Mouse (Mus musculus): Measurements from ENCODE around the gene Tnnc1.

Gene Tnnc1

DNA sequence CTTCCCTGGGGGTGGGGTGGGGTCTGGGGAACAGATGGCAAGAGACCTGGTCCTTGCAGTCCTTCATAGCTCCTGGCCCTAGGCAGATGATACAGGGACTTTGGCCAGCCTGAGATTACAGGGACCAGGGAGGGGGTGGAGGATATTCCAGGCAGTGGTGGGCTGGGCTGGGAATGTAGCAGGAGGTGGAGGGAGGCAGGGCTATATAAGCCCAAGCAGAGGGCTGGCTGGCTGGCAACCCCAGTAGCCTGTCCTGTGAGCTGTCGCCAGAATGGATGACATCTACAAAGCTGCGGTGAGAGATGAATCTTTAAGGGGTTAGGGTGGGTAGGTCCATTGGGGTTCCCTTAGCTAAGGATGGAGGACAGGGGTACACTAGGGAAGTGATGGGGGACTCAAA, at the start of gene Tnnc1:
TSS of gene Tnnc1 (plus strand) at position 229 of the 400 bp plus-strand sequence.
- DNase-seq = no peak

DNA sequence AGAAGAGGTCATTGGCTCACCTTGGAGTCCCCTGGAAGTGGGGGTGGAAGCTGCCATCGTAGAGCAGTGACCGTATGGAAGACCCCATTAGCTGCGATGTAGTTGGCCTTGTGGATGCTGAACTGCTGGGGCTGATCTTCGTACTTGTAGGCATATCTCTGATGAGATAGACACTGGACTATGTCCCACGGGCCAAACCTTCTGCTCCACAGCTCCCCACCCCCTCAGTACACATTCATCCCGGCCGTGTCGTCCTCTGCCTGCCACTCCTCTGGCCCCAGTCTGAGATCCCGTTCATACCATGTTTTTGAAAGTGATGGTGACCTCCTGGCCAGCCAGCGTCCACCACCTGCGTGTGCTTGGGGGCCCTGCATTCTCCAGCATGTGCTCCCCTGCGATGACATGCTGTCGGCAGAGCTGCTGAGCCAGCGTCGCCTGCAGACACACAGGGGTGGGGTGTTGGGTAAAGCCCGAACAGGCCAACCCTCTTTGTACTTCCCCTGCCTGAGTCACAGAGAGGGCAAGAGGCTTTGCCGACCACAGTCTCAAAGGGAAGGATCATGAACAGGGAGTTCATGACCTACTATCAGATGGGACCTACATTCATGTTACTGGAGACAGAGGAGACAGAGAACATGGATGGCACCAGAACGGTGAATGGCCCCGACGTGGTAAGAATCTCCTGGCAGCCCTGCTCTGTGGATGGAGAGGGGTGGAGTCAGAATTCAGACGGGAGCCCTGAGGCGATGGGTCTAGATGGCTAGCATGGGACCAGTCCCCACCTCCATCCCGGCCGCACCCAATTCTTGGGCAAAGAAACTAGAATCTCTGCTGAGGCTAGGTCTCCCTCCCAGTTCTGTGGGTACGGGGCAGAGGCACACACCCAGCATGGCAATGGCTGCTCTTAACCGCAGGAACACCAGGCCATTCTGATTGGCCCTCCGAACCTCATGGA, 47.6 kb upstream of the Tnnc1 start:
- no peak for DNase-seq

- no peak for DNase-seq
Observed at GRCm38 (mm10) chr14:31161191-31161590, 46.9 kb upstream of the Tnnc1 start.

DNA sequence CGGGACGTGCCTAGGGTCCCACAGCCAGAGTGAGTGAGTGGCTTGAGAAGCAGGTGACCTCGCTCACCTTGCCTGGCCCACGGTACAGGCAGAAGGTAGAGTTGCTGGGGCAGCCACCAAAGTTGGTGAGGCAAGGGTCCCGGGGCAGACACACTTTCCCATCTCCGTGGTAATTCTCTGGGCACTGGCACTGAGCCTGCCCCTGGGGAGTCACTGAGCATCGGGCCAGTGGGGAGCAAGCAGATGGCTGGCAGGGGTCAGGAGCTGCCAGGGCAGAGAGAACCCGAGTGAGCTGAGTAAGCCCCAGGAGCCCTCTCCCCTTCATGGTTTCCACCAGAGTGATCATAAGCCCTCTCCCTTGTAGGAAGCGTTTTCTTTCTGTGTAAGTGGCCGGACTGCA, 46.5 kb upstream of the Tnnc1 start:
- DNase-seq = no peak

GRCm38 (mm10) chr14:31164067-31164466, 44.0 kb upstream of the Tnnc1 start:
- DNase-seq = no peak

GRCm38 (mm10) chr14:31165010-31165409, 43.1 kb upstream of the Tnnc1 start:
- no peak for DNase-seq

- DNase-seq = no peak
Observed at GRCm38 (mm10) chr14:31165458-31165857, 42.7 kb upstream of the Tnnc1 start.

GRCm38 (mm10) chr14:31165991-31166630, 42.0 kb upstream of the Tnnc1 start:
- DNase-seq = peak; percentile 45 to 59

DNA sequence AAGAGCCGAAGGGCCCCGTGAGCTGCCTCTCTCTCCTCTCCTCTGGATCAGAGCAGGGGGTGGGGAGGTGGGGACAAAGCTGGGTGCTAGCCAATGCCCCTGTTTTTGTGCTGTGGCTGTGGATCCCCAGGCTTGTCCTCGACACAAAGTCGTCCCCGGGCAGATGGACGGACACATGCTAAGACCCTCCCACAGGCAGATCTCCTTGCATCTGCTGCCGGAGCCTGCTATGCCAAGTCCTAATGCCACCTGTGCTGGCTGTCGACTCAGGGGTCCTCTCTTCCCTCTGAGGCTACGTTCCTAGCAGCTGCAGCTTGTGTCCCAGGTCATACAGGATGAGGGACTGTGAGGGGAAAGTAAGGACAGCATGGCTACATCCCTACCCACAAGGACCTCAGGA, 41.3 kb upstream of the Tnnc1 start:
- DNase-seq = no peak

- DNase-seq = peak; percentile 61 to 72
Observed at GRCm38 (mm10) chr14:31168425-31168824, 39.7 kb upstream of the Tnnc1 start, which contains the start of gene Stab1. Gene Stab1 (minus strand): TSS chr14:31168641.

DNA sequence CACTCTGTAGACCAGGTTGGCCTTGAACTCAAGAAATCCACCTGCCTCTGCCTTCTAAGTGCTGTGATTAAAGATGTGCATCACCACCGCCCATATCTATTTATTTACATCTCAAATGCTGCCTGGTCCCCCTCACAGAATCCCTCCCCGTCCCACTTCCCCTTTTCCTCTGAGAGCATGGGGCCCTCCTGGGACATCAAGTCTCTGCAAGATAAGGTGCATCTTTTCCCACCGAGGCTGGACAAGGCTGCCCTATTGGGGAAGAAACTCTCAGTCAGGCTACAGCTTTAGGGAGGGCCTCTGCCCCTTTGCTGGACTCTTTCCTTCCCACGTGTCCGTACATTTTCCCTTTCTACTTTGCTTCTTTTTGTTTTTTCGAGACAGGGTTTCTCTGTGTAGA, 38.6 kb upstream of the Tnnc1 start:
- DNase-seq = no peak

DNA sequence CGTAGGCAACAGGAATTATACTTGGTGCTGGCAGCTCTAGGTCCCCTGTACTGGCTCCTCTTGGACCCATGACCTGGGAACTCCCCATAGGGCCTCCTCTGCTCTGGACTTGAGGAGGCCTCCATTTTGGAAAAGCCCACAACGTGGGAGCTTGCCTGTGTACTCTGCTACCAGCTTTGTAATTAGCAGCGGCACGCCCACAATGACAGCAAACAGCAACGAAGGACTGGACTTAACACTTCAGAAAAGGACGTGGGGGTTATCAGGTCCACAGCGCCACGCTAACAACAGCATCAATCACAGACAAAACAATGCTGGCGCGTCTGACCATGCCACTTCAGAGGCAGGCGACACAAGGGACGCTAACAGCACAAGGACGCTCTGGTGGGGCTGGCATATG, 37.1 kb upstream of the Tnnc1 start:
- DNase-seq = no peak

DNA sequence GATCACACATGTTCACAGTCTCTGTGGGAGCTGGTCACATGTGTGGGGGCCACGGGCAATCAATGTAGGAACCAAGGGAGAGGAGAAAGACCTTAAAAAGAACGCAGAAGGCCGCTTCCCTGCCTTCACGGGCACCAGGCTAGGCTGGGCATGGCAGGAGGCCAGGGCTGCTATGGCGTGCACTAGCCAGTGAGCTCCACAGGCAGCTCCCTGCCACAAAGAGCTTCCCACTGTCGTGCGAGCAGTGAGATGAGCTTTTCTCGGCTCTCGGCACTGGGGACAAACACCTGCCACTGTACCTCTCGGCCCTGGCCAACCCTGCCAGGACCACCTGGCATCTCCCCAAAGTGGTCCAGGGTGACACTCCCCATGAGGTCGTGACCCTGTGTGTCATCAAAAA, 36.7 kb upstream of the Tnnc1 start:
- DNase-seq = no peak

DNA sequence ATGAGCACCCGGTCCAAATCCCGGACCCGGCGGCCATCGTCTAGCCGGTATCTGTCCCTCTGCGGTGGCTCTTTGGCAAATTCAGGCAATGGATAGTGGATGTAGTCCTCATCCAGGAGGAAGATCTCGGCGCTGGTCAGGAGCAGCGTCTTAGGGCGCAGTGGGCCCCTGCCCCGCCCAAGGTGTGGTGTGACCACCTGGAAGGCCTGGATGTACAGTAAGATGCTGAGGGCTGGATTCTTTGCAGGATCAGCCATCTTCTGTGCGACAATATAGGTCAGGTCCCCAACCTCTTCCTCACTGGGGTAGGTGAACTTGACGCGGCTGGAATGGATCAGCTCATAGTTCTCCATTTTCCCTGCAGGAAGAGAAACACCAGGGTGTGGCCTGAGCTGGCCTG, 36.3 kb upstream of the Tnnc1 start:
- no peak for DNase-seq

DNA sequence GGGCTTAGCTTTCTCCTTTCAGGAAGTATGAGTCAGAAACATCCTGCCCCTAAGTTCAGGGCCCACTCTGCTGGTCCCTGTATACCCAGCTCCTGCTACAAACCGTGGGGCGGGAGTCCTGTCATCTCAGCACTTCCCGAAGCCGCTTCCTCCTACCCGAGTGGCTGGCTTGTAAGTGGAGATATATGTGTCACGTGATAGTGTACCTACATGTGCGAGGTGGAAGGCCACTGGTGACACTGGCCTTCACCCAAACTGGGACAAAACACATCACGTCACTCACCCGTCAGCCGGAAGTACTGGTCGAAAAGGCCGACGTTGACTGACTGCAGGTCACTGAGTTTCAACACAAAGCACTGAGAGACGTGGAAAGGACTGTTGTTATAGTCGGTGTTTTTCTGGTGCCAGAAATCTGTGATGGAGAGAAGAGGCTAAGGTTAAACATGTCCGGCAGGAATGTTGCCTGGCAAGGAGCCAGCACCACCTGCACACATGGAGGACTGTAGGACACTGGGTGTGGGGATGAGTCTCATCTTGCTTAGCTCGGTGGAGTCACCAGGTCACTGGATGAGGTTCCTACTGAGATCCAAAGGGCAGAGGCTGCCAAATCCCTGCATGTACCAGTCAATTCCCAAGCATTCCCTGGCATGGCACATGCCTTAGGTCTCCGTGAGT, 35.2 kb upstream of the Tnnc1 start:
- no peak for DNase-seq

- DNase-seq = no peak
Observed at GRCm38 (mm10) chr14:31173537-31173936, 34.6 kb upstream of the Tnnc1 start.

- DNase-seq = no peak
Observed at GRCm38 (mm10) chr14:31177287-31177686, 30.8 kb upstream of the Tnnc1 start.

DNA sequence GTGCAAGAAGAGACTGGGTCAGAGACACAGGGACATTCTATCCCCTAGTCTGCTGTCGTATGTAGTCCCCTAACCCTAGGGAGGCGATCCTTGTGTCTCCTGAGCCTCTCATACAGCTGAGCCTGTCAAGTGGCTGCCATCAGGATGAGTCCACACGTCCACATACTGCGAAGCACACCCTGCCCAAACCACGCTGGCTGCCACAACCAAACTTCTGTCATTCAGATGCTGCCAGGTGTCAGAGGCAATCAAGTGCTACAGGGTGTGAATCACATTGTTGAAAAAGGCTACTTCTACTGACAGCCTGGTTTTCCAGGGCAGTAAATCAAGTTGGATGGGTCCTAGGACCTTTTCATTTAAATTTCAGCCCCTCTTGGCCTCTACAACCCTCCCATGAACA, 30.4 kb upstream of the Tnnc1 start:
- DNase-seq = no peak

- DNase-seq = peak in 1 of 2 experiments; percentile 33
Observed at GRCm38 (mm10) chr14:31179677-31180365, 28.3 kb upstream of the Tnnc1 start.

DNA sequence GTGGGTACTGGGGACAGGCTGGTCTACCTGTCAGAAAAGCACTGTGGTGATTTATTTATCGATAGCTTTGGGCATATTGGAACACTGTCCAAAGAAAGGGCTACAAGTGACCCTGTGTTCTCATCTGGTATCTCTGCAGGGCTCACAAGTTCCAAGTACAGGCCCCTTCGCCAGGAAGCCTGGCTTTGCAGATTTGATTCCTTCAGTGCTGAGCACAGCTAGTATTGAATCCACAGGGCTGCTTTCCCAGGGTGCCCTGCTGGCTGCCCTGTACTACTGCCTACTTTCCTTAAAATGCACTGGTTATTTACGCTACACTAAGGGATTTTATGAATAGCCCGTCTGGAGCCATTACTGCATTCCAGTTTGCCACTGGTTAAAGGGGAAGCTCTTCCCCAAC, 26.6 kb upstream of the Tnnc1 start:
- no peak for DNase-seq

DNA sequence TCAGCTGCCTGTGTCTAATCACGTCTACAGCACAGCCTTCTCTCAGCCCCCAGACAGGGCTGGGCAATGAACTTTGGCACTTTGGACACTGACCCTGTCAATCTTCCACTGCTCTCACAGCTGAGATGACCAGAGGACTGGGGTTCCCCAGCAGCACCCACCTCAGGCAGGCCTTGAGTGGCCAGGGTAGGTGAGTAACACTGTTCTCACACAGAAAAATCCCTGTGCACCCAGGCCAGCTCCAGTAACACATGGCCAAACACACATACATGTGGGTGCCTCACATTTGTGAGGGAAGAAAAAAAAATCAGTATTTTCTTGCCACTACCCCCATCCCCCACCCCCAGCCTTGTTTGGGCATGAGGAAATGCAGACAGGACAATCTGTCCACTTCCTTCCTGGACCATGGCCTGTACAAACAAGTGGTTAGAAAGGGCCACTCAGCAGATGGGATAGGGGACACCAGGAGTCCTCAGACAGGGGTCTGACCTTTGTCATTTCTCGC, 25.3 kb upstream of the Tnnc1 start:
- peak in 1 of 2 experiments; percentile 60 for DNase-seq

GRCm38 (mm10) chr14:31183541-31183940, 24.6 kb upstream of the Tnnc1 start:
- no peak for DNase-seq

GRCm38 (mm10) chr14:31184195-31184594, 23.9 kb upstream of the Tnnc1 start:
- no peak for DNase-seq

Data from lung, adult 18-20 months (tissue).